Mouse (Mus musculus) liver, postnatal 0 days (tissue): ENCODE measurements around the gene Bach2.

Experiments used
- CTCF ChIP-seq: sonication (generic); IDR thresholded peaks from 2 replicates; pipeline ENCODE4 v1.5.1; 2016; ENCODE audit warnings: antibody characterized with exemption, low read depth
- EP300 ChIP-seq: IDR thresholded peaks from 2 replicates; pipeline ENCODE4 v1.6.1; 2016; ENCODE audit warnings: antibody characterized with exemption, low read depth, mild to moderate bottlenecking

DNA sequence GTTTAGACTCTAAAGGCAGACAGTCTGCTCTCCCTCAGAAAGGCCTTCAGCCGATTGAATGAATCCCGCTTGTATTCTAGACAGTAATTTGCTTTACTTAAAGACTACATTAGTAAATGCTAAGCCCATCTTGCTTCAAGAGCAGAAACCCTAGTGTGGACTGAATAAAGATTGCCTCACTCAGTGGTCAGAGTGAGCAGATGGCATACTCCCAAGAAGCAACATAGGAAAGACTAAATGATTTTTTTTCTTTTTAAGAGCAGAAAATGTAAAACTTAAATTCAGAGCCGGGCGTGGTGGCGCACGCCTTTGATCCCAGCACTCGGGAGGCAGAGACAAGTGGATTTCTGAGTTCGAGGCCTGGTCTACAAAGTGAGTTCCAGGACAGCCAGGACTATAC lies 169.9 kb downstream of the Bach2 start:
- no peak for TF ChIP-seq CTCF
- TF ChIP-seq EP300: no peak
